Mouse (Mus musculus) embryonic stem cell, embryonic (primary cell): ENCODE measurements at regions not wholly inside any gene's neighbourhood (a gene's known extent, or its start where the extent isn't known, plus 50 kb on each side); places are given as distances from the start of the nearest gene placed in this dataset.

ENCODE experiments used
- CTCF ChIA-PET, 4 experiments: fragments of 300-600 bp in 2 of 4; fragments of 350-600 bp in 2 of 4; sonication (Branson Sonifier 250); formaldehyde crosslinking; loops; one replicate each; lab custom pipeline; 2022; ENCODE audit warnings: inconsistent platforms in 2 of 4; lab: Charles Lee
- POLR2A ChIA-PET, 4 experiments: fragments of 300-600 bp in 2 of 4; fragments of 350-600 bp in 2 of 4; sonication (Branson Sonifier 250); formaldehyde crosslinking; loops; one replicate each; lab custom pipeline; 2022; ENCODE audit warnings: antibody characterized with exemption in 4 of 4, inconsistent platforms in 1 of 4; lab: Charles Lee

DNA sequence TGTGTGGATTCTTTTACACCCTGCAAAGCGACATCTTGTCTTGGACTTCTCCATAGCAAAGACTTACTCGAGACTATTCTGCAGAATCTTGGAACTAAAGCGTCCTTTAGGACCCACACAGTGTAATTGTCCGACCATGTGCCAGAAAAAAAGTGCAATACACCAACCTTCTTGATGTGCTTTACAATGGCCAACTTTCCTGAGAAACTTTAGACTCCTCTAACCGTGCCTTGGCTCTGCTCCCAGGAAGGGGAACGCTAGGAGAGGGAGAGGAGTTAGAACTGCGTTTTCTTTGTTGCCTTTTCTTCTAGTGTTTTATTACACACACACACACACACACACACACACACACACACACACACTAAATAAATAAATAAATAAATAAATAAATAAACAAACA, 515.1 kb upstream of the Mgmt start:
- ChIA-PET POLR2A (interaction anchor here in 1 of 4 experiments (0.6 kb wide), 1 partner anchor 42 kb away, joined by 3 read pairs; no protein-coding TSS in a partner anchor), CTCF (interaction anchor here in 1 of 4 experiments (0.6 kb wide), 1 partner anchor 1169 kb away, joined by 4 read pairs; no protein-coding TSS in a partner anchor)

- ChIA-PET CTCF (interaction anchor here in 1 of 4 experiments (0.6 kb wide), 1 partner anchor 1170 kb away, joined by 4 read pairs; no protein-coding TSS in a partner anchor), POLR2A (interaction anchor here in 1 of 4 experiments (0.6 kb wide), 1 partner anchor 42 kb away, joined by 3 read pairs; no protein-coding TSS in a partner anchor)
Observed at GRCm38 (mm10) chr7:136379741-136380140, 514.7 kb upstream of the Mgmt start.

- POLR2A ChIA-PET: no interaction called here
- CTCF ChIA-PET: no interaction called here
Observed at GRCm38 (mm10) chr7:136383296-136383695, 511.1 kb upstream of the Mgmt start.

DNA sequence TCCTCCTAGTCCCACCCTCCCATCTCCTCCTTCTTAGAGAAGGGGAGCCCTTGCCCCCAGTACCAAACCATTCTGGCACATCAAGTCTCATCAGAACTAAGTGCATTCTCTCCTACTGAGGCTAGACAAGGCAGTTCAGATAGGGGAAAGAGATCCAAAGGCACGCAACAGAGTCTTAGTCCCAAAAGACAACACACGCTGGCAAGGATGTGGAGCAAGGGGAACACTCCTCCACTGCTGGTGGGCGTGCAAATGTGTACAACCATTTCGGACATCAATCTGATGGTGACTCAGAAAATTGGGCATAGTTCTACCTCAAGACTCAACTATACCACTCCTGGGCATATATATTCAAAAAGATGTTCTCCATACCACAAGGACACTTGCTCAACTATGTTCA, 506.7 kb upstream of the Mgmt start:
- CTCF ChIA-PET: interaction anchor here in 1 of 4 experiments (0.6 kb wide), 1 partner anchor 749 kb away, joined by 4 read pairs; no protein-coding TSS in a partner anchor
- POLR2A ChIA-PET: no interaction called here

DNA sequence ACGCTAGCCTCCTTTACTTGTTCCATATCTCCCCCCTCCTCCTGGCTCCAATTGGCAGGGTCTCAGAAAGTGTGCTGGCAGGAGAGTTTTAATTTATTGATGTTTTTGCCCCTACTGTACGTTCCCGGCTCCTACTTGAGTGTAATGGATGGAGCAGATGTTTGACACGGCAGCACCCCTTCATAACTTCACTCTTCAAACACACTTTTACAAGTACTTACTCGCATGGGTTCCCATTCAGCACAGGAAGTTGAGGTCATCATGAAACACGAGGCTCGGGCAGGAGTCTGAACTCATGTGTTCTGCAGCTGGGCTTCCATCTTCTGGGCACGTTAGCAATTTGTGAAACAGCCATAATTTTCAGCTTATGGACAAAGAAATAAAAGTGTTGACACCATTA, 504.3 kb upstream of the Mgmt start:
- CTCF ChIA-PET: no interaction called here
- POLR2A ChIA-PET: no interaction called here

GRCm38 (mm10) chr7:136393454-136393853, 501.0 kb upstream of the Mgmt start:
- POLR2A ChIA-PET: no interaction called here

DNA sequence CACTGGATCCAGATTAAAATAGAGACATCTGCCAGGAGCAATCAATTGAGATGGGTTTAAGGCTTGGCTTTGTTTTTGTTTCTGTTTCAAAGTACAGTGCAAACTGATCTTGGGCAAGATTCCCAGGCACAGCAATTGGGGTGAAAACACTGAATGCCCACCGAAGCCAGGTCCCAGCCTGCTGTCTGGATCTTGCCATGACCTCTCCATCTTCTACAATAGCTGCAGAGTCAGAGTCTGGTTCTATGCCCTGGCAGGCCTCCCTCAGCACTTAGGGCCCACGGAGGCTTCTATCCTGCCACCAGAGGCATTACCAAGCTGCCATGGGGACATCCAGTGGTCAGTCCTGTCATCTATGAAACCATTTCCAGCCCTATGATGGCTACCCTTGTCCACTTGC, 498.6 kb upstream of the Mgmt start:
- CTCF ChIA-PET: no interaction called here

More at GRCm38 (mm10) chr7:136393454-136393853, 501.0 kb upstream of the Mgmt start:
- CTCF ChIA-PET: no interaction called here

GRCm38 (mm10) chr7:136397101-136397500, 497.3 kb upstream of the Mgmt start:
- CTCF ChIA-PET: no interaction called here
- POLR2A ChIA-PET: no interaction called here

More for the DNA sequence above, 498.6 kb upstream of the Mgmt start:
- POLR2A ChIA-PET: no interaction called here

DNA sequence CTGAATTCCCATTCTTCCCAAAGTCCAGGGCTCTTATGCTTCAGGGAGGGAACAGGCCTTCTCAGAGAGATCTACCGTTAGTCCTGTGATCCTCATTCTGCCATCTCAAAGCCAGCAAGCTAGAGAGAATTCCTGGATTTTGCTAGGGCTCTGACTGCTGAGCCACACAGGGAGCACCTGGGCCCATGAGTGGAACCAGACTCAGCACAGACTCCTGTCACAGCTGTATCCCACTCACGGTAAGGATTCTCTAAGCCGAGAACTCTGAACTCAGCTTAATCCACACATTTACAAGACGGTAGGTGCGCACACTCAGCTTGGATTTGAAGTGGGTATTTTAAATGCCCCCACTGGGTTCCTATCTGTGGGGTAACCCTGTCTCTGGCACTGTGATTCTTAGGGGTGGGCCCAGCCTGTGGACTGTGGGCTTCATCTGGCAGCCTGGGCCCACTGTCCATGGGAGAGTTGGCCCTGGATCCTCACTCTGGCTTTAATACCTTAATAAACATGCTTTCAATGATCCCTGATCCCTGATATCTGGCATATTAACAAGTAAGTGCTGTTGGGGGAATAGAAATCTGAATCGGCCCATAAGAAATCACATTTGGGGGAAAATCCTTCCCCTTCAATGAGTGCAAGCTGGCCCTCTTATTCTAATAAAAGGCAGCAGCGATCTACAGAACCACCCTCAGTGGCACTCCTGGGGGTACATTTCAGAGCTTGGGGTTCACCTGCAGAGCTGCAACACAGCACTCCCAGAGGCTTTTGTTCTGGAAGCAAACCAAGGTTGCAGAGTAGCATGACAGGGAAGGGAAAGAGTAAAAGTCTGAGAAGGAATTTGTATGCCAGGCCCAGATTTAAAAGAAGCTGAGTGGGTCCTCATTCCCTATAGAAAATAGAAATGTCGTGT, 491.5 kb upstream of the Mgmt start:
- ChIA-PET POLR2A (no interaction called here), CTCF (interaction anchor here in 1 of 4 experiments (0.5 kb wide), 1 partner anchor 86 kb away, joined by 3 read pairs; no protein-coding TSS in a partner anchor)

DNA sequence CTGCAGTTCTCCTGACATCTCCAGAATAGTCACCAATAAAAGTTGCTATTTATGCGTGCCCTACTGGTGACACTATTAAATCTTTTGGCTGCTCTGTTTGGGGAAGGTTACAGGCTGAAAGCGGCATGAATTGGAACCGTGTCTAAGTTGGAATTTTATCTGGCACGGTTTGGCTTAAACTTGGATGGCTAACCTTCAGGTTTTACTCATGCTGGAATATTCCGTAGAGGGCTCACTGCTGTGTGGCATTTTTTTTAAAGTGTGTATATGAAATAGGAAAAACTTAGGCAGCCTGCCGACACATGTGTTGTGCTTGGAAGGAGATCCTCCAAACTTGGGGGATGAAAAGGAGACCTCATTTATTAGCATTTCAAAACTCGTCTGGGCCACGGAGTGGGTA, 489.0 kb upstream of the Mgmt start:
- CTCF ChIA-PET: no interaction called here
- POLR2A ChIA-PET: interaction anchor here in 1 of 4 experiments (0.9 kb wide), 1 partner anchor 12 kb away, joined by 4 read pairs; no protein-coding TSS in a partner anchor

DNA sequence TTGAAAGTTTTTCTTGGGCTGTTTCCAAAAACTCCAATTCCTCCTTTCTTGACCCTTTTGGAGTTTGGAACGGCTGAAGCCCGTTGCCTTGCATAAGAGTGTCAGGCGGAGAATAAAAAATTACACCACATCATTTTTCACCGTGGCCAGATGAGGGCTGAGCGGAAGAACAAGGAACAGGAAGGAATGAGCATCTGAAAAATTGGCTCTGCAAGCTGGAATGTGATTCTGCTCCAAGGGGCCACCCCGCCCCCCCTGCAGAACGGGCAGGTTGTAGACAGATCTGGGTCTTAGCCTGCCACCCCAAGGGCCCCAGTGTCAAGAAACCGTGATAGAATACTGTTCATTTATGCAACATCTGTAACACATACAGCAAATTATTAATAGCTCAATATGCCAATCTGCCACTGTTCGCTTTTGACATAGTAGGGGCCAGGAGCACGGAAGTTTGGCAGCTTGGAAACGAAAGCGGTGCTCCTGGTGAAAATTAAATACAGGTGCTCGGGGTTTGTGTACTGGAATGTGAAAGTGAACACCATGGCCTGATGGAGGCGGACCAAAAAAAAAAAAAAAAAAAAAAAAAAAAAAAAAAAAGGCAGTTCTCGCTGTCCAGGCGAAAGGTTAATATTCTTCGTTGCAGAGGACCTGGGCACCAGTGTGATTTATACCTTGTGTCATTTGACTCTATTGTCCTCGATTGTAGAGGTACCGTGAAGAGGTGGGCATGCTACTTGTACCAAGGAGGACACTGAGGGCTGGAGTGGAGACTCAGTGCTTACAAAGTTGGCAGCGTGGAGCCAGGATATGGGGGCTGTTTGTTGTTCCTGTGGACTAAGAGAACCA, 487.9 kb upstream of the Mgmt start:
- POLR2A ChIA-PET: interaction anchor here in 1 of 4 experiments (0.9 kb wide), 1 partner anchor 11 kb away, joined by 4 read pairs; no protein-coding TSS in a partner anchor
- CTCF ChIA-PET: no interaction called here

GRCm38 (mm10) chr7:136414808-136415207, 479.6 kb upstream of the Mgmt start:
- POLR2A ChIA-PET: no interaction called here
- CTCF ChIA-PET: no interaction called here

DNA sequence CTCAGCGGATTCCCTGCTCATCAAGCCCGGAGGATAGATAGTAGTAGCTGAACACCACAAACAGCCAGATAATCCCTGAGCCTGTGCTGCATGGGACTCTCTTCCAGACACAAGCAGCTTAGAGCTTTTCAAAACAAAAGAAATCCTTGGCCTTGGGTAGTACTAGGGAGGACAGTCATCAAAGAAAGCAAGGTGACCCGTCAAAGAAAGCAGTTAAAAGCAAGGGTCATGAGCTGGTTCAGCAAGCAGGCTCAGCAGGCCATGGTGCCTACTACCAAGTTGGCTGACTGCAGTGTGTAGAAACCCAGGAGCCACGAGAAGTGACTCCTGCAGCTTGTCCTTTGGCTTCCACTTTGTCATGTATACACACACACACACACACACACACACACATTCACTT, 477.1 kb upstream of the Mgmt start:
- POLR2A ChIA-PET: interaction anchor here in 1 of 4 experiments (0.9 kb wide), 1 partner anchor 11 kb away, joined by 4 read pairs; no protein-coding TSS in a partner anchor

DNA sequence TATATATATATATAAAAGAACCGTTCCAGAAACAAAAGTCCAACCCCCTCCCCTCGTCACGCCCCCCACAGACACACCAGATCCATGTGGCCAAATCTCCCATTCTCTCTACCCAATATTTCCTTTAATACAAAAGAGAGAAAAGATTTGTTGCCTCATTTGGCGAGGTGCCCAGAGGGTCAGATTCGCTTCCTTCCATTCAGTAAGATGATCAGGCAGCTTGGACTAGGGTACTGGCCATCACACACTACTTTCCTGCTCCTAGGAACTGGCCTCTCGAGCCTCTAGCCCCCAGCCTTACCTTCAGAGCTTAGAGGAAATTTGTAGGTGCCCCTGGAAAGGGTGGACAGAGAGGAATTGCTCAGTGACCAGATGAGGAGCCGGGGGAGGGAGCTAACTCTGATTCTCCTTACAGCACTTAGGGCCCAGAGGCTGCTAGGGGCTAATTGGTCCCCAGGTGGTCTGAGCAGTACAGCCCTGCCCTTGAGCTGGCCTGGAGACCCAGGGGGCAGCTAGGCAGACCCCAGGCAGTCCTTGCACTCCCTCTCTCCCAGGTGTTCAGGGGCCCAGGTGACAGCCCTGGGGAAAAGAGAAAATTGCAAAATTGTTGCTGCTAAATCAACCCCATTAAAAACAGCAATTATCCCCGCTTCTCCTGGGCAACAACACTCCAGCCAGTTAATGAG, 470.4 kb upstream of the Mgmt start:
- CTCF ChIA-PET: no interaction called here
- POLR2A ChIA-PET: no interaction called here

More for the DNA sequence above, 477.1 kb upstream of the Mgmt start:
- CTCF ChIA-PET: interaction anchor here in 1 of 4 experiments (0.6 kb wide), 1 partner anchor 910 kb away, joined by 4 read pairs; no protein-coding TSS in a partner anchor

DNA sequence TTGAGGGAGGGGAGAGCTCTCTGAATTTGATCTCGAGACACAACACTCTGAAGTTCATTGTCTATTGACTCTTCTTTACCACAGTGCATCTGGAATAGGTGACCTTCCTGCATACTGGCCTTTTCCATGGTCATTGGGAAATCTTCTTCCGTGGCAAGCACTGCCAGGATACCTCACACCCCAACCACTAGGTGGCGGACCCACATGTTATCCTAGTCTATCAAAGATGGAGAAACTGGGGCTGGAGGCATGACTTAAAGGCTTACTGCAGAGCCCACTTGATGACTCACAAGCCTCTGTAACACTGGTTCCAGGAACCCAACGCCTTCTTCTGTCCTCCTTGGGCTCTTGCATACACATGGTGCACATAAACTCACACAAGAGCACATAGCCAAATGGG, 467.2 kb upstream of the Mgmt start:
- ChIA-PET POLR2A (no interaction called here), CTCF (no interaction called here)

DNA sequence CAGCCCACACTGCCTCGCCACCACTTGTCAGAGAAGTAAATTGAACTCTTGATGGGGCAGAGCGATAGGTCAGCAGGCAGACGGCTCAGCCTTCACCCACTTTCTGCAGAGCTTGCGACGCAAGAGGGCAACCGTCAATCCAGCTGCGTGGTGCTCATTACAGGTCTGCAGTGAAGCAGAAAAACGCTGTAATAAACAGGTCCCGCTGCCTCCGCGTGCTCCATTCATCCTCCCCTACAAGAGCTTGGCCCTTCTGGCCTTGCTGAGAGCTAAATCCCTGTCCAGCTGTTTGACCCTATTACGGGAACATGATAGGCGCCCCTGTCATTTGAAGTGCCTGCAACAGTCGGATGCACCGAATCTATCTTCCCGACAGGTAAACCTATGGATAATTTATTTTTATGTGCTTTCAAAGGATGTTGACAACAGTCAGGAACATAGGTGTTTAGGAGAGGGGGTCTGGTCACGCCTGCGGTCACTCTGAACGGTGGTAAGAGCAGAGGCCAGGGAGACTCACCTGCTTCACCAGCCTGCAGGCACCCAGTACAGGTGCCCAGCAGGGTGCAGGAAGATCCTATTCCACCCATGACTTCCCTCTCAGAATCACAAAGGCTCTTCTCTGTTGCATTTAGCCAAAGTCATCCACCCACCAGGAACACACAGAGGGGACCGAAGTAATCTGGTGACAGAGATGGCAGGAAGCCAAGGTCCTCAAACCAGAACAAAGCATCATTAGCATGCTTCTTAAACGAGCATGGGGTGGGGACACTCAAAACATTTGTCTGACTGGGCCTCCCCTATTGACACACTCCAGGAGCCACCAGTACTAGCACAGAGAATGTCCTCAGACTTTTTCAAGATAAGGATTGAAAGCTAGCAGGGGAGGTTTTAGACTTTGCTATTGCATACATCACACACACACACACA, 464.1 kb upstream of the Mgmt start:
- ChIA-PET CTCF (interaction anchor here in 1 of 4 experiments (0.5 kb wide), 1 partner anchor 630 kb away, joined by 4 read pairs; no protein-coding TSS in a partner anchor), POLR2A (interaction anchor here in 1 of 4 experiments (0.7 kb wide), 2 partner anchors 13 to 90 kb away, joined by 3 to 4 read pairs; no protein-coding TSS in a partner anchor)

- ChIA-PET CTCF (no interaction called here), POLR2A (no interaction called here)
Observed at GRCm38 (mm10) chr7:136433699-136434098, 460.7 kb upstream of the Mgmt start.
